Mouse (Mus musculus): Measurements from ENCODE around the gene Ttl.

GRCm38 (mm10) chr2:129052451-129052983 lies 13.2 kb upstream of the Ttl start:
- TF ChIP-seq POLR2A (IDR thresholded peaks at IDR 0.05; ENCODE audit: control insufficient read depth, extremely low read depth, insufficient read depth, low read length, poor library complexity), result no peak
- no peak for TF ChIP-seq CTCF (IDR thresholded peaks at IDR 0.05; ENCODE audit: borderline replicate concordance, control insufficient read depth, extremely low read depth, insufficient read depth, low read length, poor library complexity)
